Mouse (Mus musculus) cortical plate, adult 2 months (tissue): ENCODE results near the gene Atp6v1e1. TPM values are rescaled to one million over a fixed set of nuclear protein-coding genes. Genes with fewer than 3 reads are reported as not detected.
"Not testable (repeated sequence)": the region's sequence is repeated elsewhere in the genome, so short reads cannot be mapped to it uniquely, and the experiment has no call there.

Experiments
- H3K27ac ChIP-seq: fragments of 200-500 bp; 2 replicates; pipeline ENCODE4 v1.5.1; 2012; ENCODE audit warnings: low read length, control low read depth, inconsistent platforms; ENCODE audit not compliant: insufficient read depth
- H3K4me1 ChIP-seq: fragments of 200-500 bp; 2 replicates; pipeline ENCODE4 v1.6.1; 2011; ENCODE audit warnings: low read length; ENCODE audit not compliant: control insufficient read depth, insufficient read depth
- H3K4me3 ChIP-seq: fragments of 200-500 bp; 2 replicates; pipeline ENCODE4 v1.5.1; 2011; ENCODE audit warnings: mild to moderate bottlenecking, low read length, control low read depth; ENCODE audit not compliant: insufficient read depth
- CTCF ChIP-seq: fragments of 200-500 bp; IDR thresholded peaks from 2 replicates; pipeline ENCODE4 v1.5.1; 2011; ENCODE audit warnings: mild to moderate bottlenecking, control low read depth, low read length; ENCODE audit not compliant: insufficient read depth; ENCODE audit errors: extremely low read depth
- POLR2A ChIP-seq: fragments of 200-500 bp; IDR thresholded peaks from 2 replicates; pipeline ENCODE4 v1.6.1; 2011; ENCODE audit warnings: mild to moderate bottlenecking, low read length, control low read depth; ENCODE audit not compliant: insufficient read depth; ENCODE audit errors: extremely low read depth
- polyA plus RNA-seq: library from polyadenylated mRNA; depleted of rRNA; stranded (reverse); fragments of >200 nt; gene quantifications from 2 replicates; pipeline ENCODE4 v1.2.3, GENCODE M21; 2012

Gene Atp6v1e1
- polyA plus RNA-seq, 1 experiment = 605 TPM

DNA sequence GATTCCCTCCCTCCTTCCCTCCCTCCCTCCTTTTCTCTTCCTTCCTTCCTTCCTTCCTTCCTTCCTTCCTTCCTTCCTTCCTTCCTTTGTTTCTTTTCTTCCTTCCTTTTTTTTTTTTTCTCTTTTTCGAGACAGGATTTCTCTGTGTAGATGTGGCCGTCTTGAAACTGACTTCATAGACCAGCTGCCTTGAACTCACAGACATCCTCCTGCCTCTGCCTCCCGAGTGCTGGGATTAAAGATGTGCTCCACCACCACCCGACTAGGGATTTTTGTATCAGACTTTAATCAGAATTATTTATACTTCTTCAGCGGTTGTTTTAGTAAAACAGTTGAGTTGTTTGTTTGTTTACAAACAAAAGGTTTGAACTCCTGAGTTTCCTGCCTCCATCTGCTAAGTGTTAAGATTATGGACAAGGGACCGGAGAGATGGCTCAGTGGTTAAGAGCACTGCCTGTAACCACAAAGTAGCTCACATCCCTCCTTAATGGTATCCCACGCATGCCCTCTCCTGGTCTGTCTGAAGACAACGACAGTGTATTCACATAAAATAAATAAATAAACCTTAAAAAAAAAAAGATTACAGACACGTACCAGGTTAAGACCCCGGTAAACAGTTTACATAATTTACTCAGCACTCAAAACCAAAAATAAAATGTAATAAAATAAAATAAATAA is 483 bp upstream of the Atp6v1e1 start:
- H3K4me3 ChIP-seq = no peak overlapping the region; the same call in 1 of the 2 replicates
- no peak for TF ChIP-seq POLR2A
- TF ChIP-seq CTCF = no peak
- H3K4me1 ChIP-seq = peaks cover 4% of the 10 kb centered on the region; the same call in 1 of the 2 replicates
- 0 out of 2 replicates have a peak overlapping the region, but pooled peaks have one; percentile 18 for H3K27ac ChIP-seq

GRCm38 (mm10) chr6:120821715-120822114 is 878 bp downstream of the Atp6v1e1 start:
- H3K4me3 ChIP-seq = peak overlapping the region; percentile 80
- peaks cover 4% of the 10 kb centered on the region; the same call in 1 of the 2 replicates for H3K4me1 ChIP-seq
- H3K27ac ChIP-seq = no peak overlapping the region
- TF ChIP-seq CTCF = no peak
- TF ChIP-seq POLR2A = no peak

GRCm38 (mm10) chr6:120820941-120821340 is 1.7 kb downstream of the Atp6v1e1 start:
- Histone ChIP-seq H3K4me1 (peaks cover 4% of the 10 kb centered on the region; the same call in 1 of the 2 replicates), H3K4me3 (no peak overlapping the region; the same call in 1 of the 2 replicates), H3K27ac (no peak overlapping the region)
- TF ChIP-seq CTCF = no peak
- no peak for TF ChIP-seq POLR2A

DNA sequence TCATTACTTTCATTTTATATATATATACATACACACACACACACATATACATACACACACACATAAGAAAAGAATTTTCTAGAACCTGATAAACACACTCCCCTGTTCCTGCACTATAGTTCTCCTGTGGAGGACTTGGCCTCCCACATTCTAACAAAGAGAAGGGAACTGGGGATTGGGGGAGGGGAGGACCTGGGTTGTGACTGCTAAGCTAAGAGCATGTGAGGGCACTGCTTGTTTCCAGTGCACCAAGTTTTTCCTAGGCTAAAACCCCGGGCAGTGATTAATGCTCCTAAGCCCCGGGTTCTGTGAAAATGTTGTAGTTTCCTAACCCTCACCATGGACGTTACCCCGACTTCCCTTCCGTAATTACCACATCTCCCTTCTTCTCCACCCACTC is 2.4 kb downstream of the Atp6v1e1 start:
- Histone ChIP-seq H3K27ac (no peak overlapping the region), H3K4me1 (peaks cover 4% of the 10 kb centered on the region; the same call in 1 of the 2 replicates), H3K4me3 (no peak overlapping the region)
- no peak for TF ChIP-seq CTCF
- TF ChIP-seq POLR2A = no peak

- Histone ChIP-seq H3K27ac (no peak overlapping the region), H3K4me1 (peaks cover 4% of the 10 kb centered on the region; the same call in 1 of the 2 replicates), H3K4me3 (no peak overlapping the region)
- no peak for TF ChIP-seq CTCF
- no peak for TF ChIP-seq POLR2A
These were observed 3.3 kb downstream of the Atp6v1e1 start for GRCm38 (mm10) chr6:120819294-120819693.

GRCm38 (mm10) chr6:120811999-120812398 is 10.6 kb downstream of the Atp6v1e1 start:
- not testable (repeated sequence) for H3K4me1 ChIP-seq, H3K27ac ChIP-seq, H3K4me3 ChIP-seq

- H3K27ac ChIP-seq = no peak overlapping the region
- H3K4me3 ChIP-seq = no peak overlapping the region
- H3K4me1 ChIP-seq = no peaks in the 10 kb centered on the region
- no peak for TF ChIP-seq POLR2A
- no peak for TF ChIP-seq CTCF
These were observed 14.9 kb downstream of the Atp6v1e1 start for GRCm38 (mm10) chr6:120807738-120808081.

DNA sequence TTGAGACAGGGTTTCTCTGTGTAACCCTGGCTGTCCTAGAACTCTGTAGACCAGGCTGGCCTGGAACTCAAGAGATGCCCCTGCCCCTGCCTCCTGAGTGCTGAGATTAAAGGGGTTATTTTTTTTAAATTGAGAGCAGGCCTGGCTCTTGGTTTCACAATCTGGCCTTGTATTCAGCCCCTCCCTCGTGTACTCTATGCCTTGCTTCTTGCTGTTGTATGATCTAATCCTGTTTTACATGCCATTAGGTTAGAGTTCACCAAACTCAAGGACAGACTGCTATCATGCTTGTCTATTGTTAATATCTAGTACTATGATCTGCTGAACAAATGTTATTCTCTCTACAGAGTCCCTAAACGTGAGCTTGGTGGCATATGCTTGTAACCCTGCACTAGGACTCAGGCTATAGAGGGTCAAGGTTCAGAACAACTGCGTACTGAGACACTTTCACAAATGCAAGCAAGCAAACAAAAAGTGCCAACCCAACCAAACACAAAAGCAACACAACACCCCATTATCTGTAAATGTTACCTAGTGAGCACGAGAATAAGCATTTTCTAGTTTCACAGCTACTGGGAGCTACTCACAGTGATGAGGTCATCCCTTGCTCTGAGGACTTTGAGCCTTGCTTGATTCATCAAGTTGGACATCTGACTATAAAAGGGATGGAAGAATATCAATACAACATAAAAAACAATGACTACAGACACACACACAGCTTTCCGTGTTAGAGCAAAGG is 15.4 kb downstream of the Atp6v1e1 start:
- H3K27ac ChIP-seq = no peak overlapping the region
- H3K4me1 ChIP-seq = no peaks in the 10 kb centered on the region
- H3K4me3 ChIP-seq = no peak overlapping the region
- TF ChIP-seq CTCF = no peak
- TF ChIP-seq POLR2A = no peak

DNA sequence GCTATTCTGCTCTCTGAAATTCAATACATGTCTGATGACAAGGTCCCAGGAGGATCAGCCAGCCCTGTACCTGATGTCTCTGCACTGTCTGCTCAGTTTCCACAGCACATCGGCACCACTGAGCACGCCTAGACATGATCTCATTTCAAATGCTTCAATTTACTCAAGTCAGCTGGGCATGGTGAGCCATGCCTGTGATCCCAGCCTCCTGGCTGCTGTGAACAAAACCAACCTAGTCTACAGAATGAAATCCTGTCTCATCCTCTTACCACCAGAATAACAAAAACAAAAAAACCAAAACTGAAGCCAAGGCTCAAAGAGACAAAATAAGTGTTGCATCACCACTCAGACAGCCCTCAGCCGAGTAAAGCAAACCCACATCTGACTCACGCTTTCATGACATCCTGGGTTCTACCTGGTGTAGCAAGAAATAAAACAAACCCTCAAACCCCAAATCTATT is 23.0 kb downstream of the Atp6v1e1 start:
- Histone ChIP-seq H3K4me1 (peaks cover 11% of the 10 kb centered on the region), H3K27ac (no peak overlapping the region), H3K4me3 (no peak overlapping the region)
- TF ChIP-seq CTCF = no peak
- TF ChIP-seq POLR2A = no peak

GRCm38 (mm10) chr6:120798905-120799304 is 23.7 kb downstream of the Atp6v1e1 start:
- no peak overlapping the region for H3K27ac ChIP-seq
- TF ChIP-seq POLR2A (no peak), CTCF (no peak)
- H3K4me1 ChIP-seq = peaks cover 11% of the 10 kb centered on the region
- no peak overlapping the region for H3K4me3 ChIP-seq
